In the genomic region with DNA sequence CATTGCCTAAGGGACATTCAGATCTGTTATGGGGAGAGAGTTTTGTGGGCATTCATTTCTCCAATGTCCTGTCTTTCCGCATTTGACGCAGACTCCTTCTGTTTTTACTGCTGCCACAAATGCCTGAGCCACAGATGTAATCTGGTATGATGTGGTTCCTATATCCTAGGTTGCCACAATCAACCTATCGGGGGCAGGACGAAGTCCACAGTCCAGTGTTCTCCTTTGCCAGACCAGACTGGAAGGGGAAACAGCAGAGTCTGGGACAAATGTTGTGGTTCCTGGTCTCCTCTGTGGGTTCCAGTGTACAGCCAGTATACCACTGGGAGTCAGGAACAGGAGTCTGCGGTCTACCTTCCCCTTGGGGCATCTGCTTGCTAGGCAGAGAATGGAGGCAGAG, we compare ENCODE assay signal across 37 mouse cellular contexts. TPM values are rescaled to one million over a fixed set of nuclear protein-coding genes. Genes with fewer than 3 reads are reported as not detected.
"Had no signal": no experiment of that assay in that cellular context is flagged by ENCODE, and none has a peak within 500 bp of the region (broad histone marks: within the 10 kb centered on the region; RNA-seq: fewer than 3 reads in every experiment).

No protein-coding gene starts in this region.

- H3K4me3 ChIP-seq: gastrocnemius, adult 2 months; heart, embryonic 10.5 days; heart, embryonic 12.5 days; hindbrain, embryonic 10.5 days; hindbrain, embryonic 12.5 days; layer of hippocampus, adult 2 months; left cerebral cortex, adult 2 months; limb, embryonic 10.5 days; limb, embryonic 12.5 days; liver, embryonic 13.5 days had no signal

- H3K4me2 ChIP-seq: heart, embryonic 12.5 days; hindbrain, embryonic 12.5 days; hindbrain, embryonic 14.5 days; limb, embryonic 12.5 days; liver, embryonic 13.5 days had no signal

- H3K4me1 ChIP-seq: heart, embryonic 10.5 days; heart, embryonic 12.5 days; hindbrain, embryonic 12.5 days; limb, embryonic 10.5 days; limb, embryonic 12.5 days; liver, embryonic 13.5 days had no signal

- H3K9ac ChIP-seq: heart, embryonic 12.5 days; hindbrain, embryonic 12.5 days; hindbrain, embryonic 14.5 days; limb, embryonic 12.5 days; liver, embryonic 13.5 days had no signal

- H3K27ac ChIP-seq: gastrocnemius, adult 2 months; heart, embryonic 10.5 days; hindbrain, embryonic 10.5 days; hindbrain, embryonic 12.5 days; hindbrain, embryonic 14.5 days; layer of hippocampus, adult 2 months; left cerebral cortex, adult 2 months; limb, embryonic 10.5 days; limb, embryonic 12.5 days; liver, embryonic 13.5 days had no signal

- ATAC-seq: hindbrain, embryonic 16.5 days; inflammation-experienced regulatory T-cells, adult 6 months; intestine, embryonic 16.5 days had no signal

- H3K27me3 ChIP-seq: hindbrain, embryonic 12.5 days; liver, embryonic 13.5 days had no signal

- DNase-seq: gastrocnemius, adult 2 months; gastrocnemius, postnatal 10 days; gastrocnemius, postnatal 25 days; heart, adult 18-20 months; heart, postnatal 10 days; heart, postnatal 4 days; kidney, adult 18-20 months; kidney, adult 9 months; kidney, postnatal 10 days; kidney, postnatal 25 days; kidney, postnatal 4 days; liver, embryonic 13.5 days had no signal

- H3K36me3 ChIP-seq: heart, embryonic 10.5 days; heart, embryonic 12.5 days; hindbrain, embryonic 10.5 days; hindbrain, embryonic 12.5 days; limb, embryonic 10.5 days; limb, embryonic 12.5 days; liver, embryonic 13.5 days had no signal

- H3K9me3 ChIP-seq: hindbrain, embryonic 12.5 days; limb, embryonic 10.5 days; liver, embryonic 13.5 days had no signal

RNA-seq across cellular contexts. Expression of a gene that starts 19.4 kb away (rescaled TPM):
- total RNA-seq: gastrocnemius, adult 2 months; gastrocnemius, postnatal 25 days; gastrocnemius, postnatal 4 days; granulocyte monocyte progenitor cell, adult 5-6 weeks; heart, adult 18-20 months; heart, adult 8-10 months; heart, postnatal 10 days; heart, postnatal 25 days; heart, postnatal 4 days; layer of hippocampus, adult 2 months; layer of hippocampus, postnatal 10 days; layer of hippocampus, postnatal 25 days; left cerebral cortex, adult 2 months; left cerebral cortex, postnatal 14 days; left cerebral cortex, postnatal 36 days had no signal
- polyA plus RNA-seq: frontal cortex, adult 2 months; heart, embryonic 10.5 days; heart, embryonic 12.5 days; heart, embryonic 14.5 days; heart, embryonic 16.5 days; hindbrain, embryonic 10.5 days; hindbrain, embryonic 12.5 days; hindbrain, embryonic 14.5 days; hindbrain, embryonic 16.5 days; inflammation-experienced regulatory T-cells, adult 6 months; intestine, embryonic 16.5 days; kidney, embryonic 16.5 days; limb, embryonic 10.5 days; limb, embryonic 12.5 days; limb, embryonic 14.5 days had no signal
